Mouse (Mus musculus) myocyte (in vitro differentiated cells): Measurements from ENCODE around the gene Ireb2. TPM values are rescaled to one million over a fixed set of nuclear protein-coding genes. Genes with fewer than 3 reads are reported as not detected.

ENCODE experiments used
- H3K27me3 ChIP-seq: one replicate; pipeline ENCODE4 v1.6.1; 2011; ENCODE audit not compliant: control insufficient read depth, insufficient read depth, insufficient read length
- H3K36me3 ChIP-seq: one replicate; pipeline ENCODE4 v1.6.1; 2011; ENCODE audit not compliant: control insufficient read depth, insufficient read depth
- H3K4me2 ChIP-seq: one replicate; pipeline ENCODE4 v1.6.1; 2011; ENCODE audit warnings: low read depth, control low read depth
- H3K4me3 ChIP-seq: one replicate; pipeline ENCODE4 v1.5.1; 2011; ENCODE audit warnings: mild to moderate bottlenecking, control low read depth, moderate library complexity
- H3K79me2 ChIP-seq: one replicate; pipeline ENCODE4 v1.6.1; 2011; ENCODE audit not compliant: control insufficient read depth, insufficient read depth
- H3ac ChIP-seq: one replicate; pipeline ENCODE4 v1.6.1; 2011; ENCODE audit not compliant: control insufficient read depth, insufficient read length
- CEBPB ChIP-seq: IDR thresholded peaks from 2 replicates; pipeline ENCODE4 v1.6.1; 2011; ENCODE audit warnings: mild to moderate bottlenecking, moderate library complexity; ENCODE audit not compliant: poor library complexity, insufficient read depth, severe bottlenecking
- E2F4 ChIP-seq: IDR thresholded peaks from one replicate; pipeline ENCODE4 v1.6.1; 2011; ENCODE audit warnings: mild to moderate bottlenecking, control low read depth, moderate library complexity; ENCODE audit not compliant: insufficient read depth
- MAX ChIP-seq: IDR thresholded peaks from one replicate; pipeline ENCODE4 v1.6.1; 2011; ENCODE audit warnings: low read depth, mild to moderate bottlenecking, control low read depth
- MYOD1 ChIP-seq, 3 experiments: IDR thresholded peaks; one replicate each; pipeline ENCODE4 v1.6.1; 2011; ENCODE audit warnings: control low read depth in 2 of 3, low read depth in 2 of 3, mild to moderate bottlenecking in 2 of 3, moderate library complexity in 1 of 3; ENCODE audit not compliant: insufficient read length in 2 of 3, control insufficient read depth in 1 of 3
- MYOG ChIP-seq, 3 experiments: IDR thresholded peaks; one replicate each; pipeline ENCODE4 v1.6.1; 2011; ENCODE audit warnings: control low read depth in 2 of 3, low read depth in 2 of 3, mild to moderate bottlenecking in 2 of 3; ENCODE audit not compliant: insufficient read length in 2 of 3, control insufficient read depth in 1 of 3, insufficient read depth in 1 of 3
- POLR2A ChIP-seq: IDR thresholded peaks from one replicate; pipeline ENCODE4 v1.6.1; 2011; ENCODE audit warnings: low read depth, mild to moderate bottlenecking, control low read depth, moderate library complexity; ENCODE audit not compliant: insufficient read length
- POLR2AphosphoS2 ChIP-seq: IDR thresholded peaks from one replicate; pipeline ENCODE4 v1.6.1; 2011; ENCODE audit warnings: low read depth, control low read depth; ENCODE audit not compliant: insufficient read length
- REST ChIP-seq: IDR thresholded peaks from one replicate; pipeline ENCODE4 v1.6.1; 2011; ENCODE audit warnings: mild to moderate bottlenecking, control low read depth, moderate library complexity; ENCODE audit not compliant: insufficient read depth, insufficient read length
- SRF ChIP-seq: IDR thresholded peaks from one replicate; pipeline ENCODE4 v1.6.1; 2011; ENCODE audit warnings: low read depth; ENCODE audit not compliant: control insufficient read depth, insufficient read length
- TCF12 ChIP-seq: IDR thresholded peaks from one replicate; pipeline ENCODE4 v1.6.1; 2011; ENCODE audit warnings: mild to moderate bottlenecking, control low read depth; ENCODE audit not compliant: poor library complexity, insufficient read depth, severe bottlenecking
- TCF3 ChIP-seq: IDR thresholded peaks from one replicate; pipeline ENCODE4 v1.6.1; 2011; ENCODE audit warnings: low read depth, control low read depth; ENCODE audit not compliant: insufficient read length
- USF1 ChIP-seq: IDR thresholded peaks from one replicate; pipeline ENCODE4 v1.6.1; 2011; ENCODE audit warnings: low read depth, mild to moderate bottlenecking, control low read depth, moderate library complexity
- polyA plus RNA-seq: library from polyadenylated mRNA; unstranded; fragments of >200 nt; fragmentation: generic; extraction: Trizol; gene quantifications from one replicate; pipeline ENCODE4 v1.2.1, GENCODE M21; 2012; ENCODE audit warnings: missing spikeins

Gene Ireb2
- polyA plus RNA-seq, 1 experiment: 9.4 TPM

DNA sequence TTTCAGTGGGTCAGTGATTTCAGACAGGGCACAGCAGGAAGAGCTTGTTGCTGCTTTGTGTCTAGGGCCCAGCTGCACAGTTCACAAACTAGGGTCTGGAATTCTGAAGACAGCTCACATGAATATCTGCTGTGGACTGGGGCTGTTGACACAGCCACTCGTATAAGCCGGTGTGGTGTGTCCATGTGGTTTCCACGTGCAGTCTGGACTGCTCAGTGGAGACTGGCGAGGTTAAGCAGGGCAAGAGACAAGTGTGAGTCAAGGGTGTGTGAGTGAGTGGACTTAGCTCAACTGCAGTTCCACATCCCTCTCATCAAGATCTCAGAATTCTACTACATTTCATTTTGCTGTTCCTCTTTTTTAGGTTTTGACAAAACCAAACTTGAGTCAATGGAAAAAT is 28.5 kb downstream of the Ireb2 start:
- H3K4me2 ChIP-seq: no peak overlapping the region
- H3K4me3 ChIP-seq: no peak overlapping the region
- no peak overlapping the region for H3ac ChIP-seq
- no peaks in the 10 kb centered on the region for H3K79me2 ChIP-seq
- no peak for TF ChIP-seq MYOD1 (IDR thresholded peaks at IDR 0.05; ENCODE audit: control insufficient read depth in 1 of 3, insufficient read length in 2 of 3, low read depth in 2 of 3)
- no peak for TF ChIP-seq TCF3
- no peak for TF ChIP-seq TCF12
- no peak for TF ChIP-seq SRF
- TF ChIP-seq POLR2A: no peak
- no peak for TF ChIP-seq CEBPB
- no peak for TF ChIP-seq E2F4
- no peak for TF ChIP-seq MAX
- TF ChIP-seq MYOG (IDR thresholded peaks at IDR 0.05; ENCODE audit: control insufficient read depth in 1 of 3, insufficient read depth in 1 of 3, insufficient read length in 2 of 3, low read depth in 2 of 3): no peak
- no peak for TF ChIP-seq USF1
- no peak for TF ChIP-seq POLR2AphosphoS2
- TF ChIP-seq REST: no peak
- no peaks in the 10 kb centered on the region for H3K27me3 ChIP-seq
- H3K36me3 ChIP-seq: peaks cover 60% of the 10 kb centered on the region

DNA sequence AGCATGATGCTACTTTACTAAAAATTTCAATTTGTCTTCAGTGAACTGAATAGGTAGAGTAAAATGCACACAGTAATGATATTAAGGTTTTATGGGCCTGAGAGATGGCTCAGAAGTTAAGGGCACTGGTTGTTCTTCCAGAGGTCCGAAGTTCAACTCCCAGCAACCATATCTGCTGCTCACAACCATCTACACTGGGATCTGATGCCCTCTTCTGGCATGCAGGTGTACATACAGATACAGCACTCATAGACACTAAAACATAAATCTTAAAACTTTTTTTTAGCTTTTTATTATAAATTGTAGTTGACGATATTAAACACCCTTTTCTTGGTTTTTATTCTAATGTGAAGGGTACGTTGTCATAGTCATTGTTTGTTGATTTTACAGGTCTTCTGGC is 33.5 kb downstream of the Ireb2 start:
- Histone ChIP-seq H3K4me3 (no peak overlapping the region), H3K36me3 (peaks cover 63% of the 10 kb centered on the region), H3K27me3 (no peaks in the 10 kb centered on the region), H3K79me2 (no peaks in the 10 kb centered on the region), H3ac (no peak overlapping the region), H3K4me2 (no peak overlapping the region)
- TF ChIP-seq CEBPB: no peak
- no peak for TF ChIP-seq MAX
- no peak for TF ChIP-seq MYOG (IDR thresholded peaks at IDR 0.05; ENCODE audit: control insufficient read depth in 1 of 3, insufficient read depth in 1 of 3, insufficient read length in 2 of 3, low read depth in 2 of 3)
- no peak for TF ChIP-seq POLR2AphosphoS2
- no peak for TF ChIP-seq MYOD1 (IDR thresholded peaks at IDR 0.05; ENCODE audit: control insufficient read depth in 1 of 3, insufficient read length in 2 of 3, low read depth in 2 of 3)
- TF ChIP-seq POLR2A: no peak
- TF ChIP-seq TCF12: no peak
- no peak for TF ChIP-seq E2F4
- TF ChIP-seq TCF3: no peak
- TF ChIP-seq USF1: no peak
- no peak for TF ChIP-seq REST
- no peak for TF ChIP-seq SRF

DNA sequence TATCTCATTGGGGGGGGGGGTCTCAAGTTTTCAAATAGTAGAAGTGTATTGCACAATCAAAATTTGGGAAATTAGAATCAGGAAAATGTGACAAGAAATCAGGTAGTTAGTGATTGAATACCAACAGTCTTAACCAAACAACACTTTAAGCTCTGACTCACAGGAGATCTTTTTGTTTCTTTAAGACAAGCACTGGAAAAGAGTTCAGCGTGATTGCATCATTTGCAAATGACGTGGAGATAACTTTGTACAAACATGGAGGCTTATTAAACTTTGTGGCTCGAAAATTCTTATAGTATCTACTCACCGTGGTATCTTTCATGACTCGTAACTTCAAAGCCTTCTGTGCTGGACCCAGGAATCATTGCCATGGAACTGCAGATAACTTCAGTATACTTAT is 45.9 kb downstream of the Ireb2 start:
- TF ChIP-seq CEBPB (peak; percentile 77), POLR2AphosphoS2 (no peak), MAX (no peak)
- Histone ChIP-seq H3K27me3 (no peaks in the 10 kb centered on the region), H3K36me3 (peaks cover 45% of the 10 kb centered on the region), H3K4me2 (peak overlapping the region; percentile 13), H3K79me2 (no peaks in the 10 kb centered on the region), H3K4me3 (no peak overlapping the region), H3ac (no peak overlapping the region)

DNA sequence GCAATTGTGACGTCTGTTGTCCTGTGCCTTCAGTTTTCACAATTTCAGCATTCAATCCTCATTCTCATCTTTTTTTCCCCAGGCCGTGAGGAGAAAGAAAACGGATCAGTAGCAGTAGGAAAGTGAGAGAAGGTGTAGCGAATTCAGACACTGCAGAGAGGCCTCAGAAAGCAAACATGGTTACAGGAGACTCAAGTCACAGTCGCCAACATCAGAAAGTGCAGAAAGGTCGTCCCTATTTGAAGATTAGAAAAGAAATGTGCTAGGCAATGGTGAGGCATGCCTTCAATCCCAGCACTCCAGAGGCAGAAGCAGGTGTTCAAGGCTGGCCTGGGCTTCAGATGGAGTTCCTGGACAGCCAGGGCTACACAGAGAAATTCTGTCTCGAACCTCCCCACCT is 52.0 kb downstream of the Ireb2 start:
- H3K4me3 ChIP-seq: no peak overlapping the region
- no peak overlapping the region for H3K4me2 ChIP-seq
- H3K27me3 ChIP-seq: no peaks in the 10 kb centered on the region
- TF ChIP-seq REST: no peak
- TF ChIP-seq POLR2A: no peak
- no peak for TF ChIP-seq TCF12
- TF ChIP-seq POLR2AphosphoS2: no peak
- TF ChIP-seq MYOD1 (IDR thresholded peaks at IDR 0.05; ENCODE audit: control insufficient read depth in 1 of 3, insufficient read length in 2 of 3, low read depth in 2 of 3): no peak
- TF ChIP-seq SRF: no peak
- TF ChIP-seq USF1: no peak
- no peak for TF ChIP-seq TCF3
- TF ChIP-seq MAX: no peak
- TF ChIP-seq CEBPB: no peak
- no peak for TF ChIP-seq MYOG (IDR thresholded peaks at IDR 0.05; ENCODE audit: control insufficient read depth in 1 of 3, insufficient read depth in 1 of 3, insufficient read length in 2 of 3, low read depth in 2 of 3)
- TF ChIP-seq E2F4: no peak
- H3ac ChIP-seq: no peak overlapping the region
- H3K79me2 ChIP-seq: no peaks in the 10 kb centered on the region
- peaks cover 13% of the 10 kb centered on the region for H3K36me3 ChIP-seq

DNA sequence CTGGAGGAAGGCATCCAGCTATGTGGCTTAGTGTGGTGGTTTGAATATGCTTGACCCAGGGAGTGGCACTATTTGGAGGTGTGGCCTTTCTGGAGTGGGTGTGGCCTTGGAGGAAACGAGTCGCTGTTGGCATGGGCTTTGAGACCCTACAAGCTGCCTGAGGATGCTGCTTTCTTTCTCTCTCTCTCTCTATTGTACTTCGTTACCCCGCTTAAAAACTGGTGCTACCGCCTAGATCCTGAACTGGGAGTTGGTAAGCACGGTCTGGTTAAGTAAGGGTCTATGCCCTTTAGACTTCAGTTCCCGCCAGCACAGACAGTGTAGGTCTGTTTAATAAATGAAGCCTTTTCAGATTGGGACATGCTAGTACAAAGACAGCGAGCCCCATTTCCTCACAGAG is 52.8 kb downstream of the Ireb2 start:
- TF ChIP-seq POLR2A: no peak
- no peak for TF ChIP-seq MYOD1 (IDR thresholded peaks at IDR 0.05; ENCODE audit: control insufficient read depth in 1 of 3, insufficient read length in 2 of 3, low read depth in 2 of 3)
- no peak for TF ChIP-seq REST
- no peak for TF ChIP-seq TCF3
- TF ChIP-seq MAX: no peak
- TF ChIP-seq POLR2AphosphoS2: no peak
- TF ChIP-seq E2F4: no peak
- TF ChIP-seq CEBPB: no peak
- no peak for TF ChIP-seq TCF12
- no peak for TF ChIP-seq MYOG (IDR thresholded peaks at IDR 0.05; ENCODE audit: control insufficient read depth in 1 of 3, insufficient read depth in 1 of 3, insufficient read length in 2 of 3, low read depth in 2 of 3)
- TF ChIP-seq SRF: no peak
- no peak for TF ChIP-seq USF1
- Histone ChIP-seq H3K27me3 (no peaks in the 10 kb centered on the region), H3ac (no peak overlapping the region), H3K36me3 (peaks cover 6% of the 10 kb centered on the region), H3K79me2 (no peaks in the 10 kb centered on the region), H3K4me3 (no peak overlapping the region), H3K4me2 (no peak overlapping the region)
